Mouse (Mus musculus): Measurements from ENCODE around the gene Tunar.

- TF ChIP-seq CTCF (IDR thresholded peaks at IDR 0.05; ENCODE audit: low read depth) (no peak), EP300 (IDR thresholded peaks at IDR 0.05; ENCODE audit: low read depth) (no peak)
Measured at GRCm38 (mm10) chr12:105341523-105341922, 7.9 kb downstream of the Tunar start.
